Mouse (Mus musculus) forebrain, embryonic 11.5 days (tissue): ENCODE results near the gene Tctn1. TPM values are rescaled to one million over a fixed set of nuclear protein-coding genes. Genes with fewer than 3 reads are reported as not detected.

ENCODE experiments used
- ATAC-seq: fragments of 200-750 bp; cut with Nextera tagmentation; replicated peaks from 2 replicates; pipeline ENCODE4 v1.8.0; 2017; ENCODE audit warnings: moderate TSS enrichment; ENCODE audit not compliant: low FRiP score
- DNase-seq: peaks from one replicate; pipeline ENCODE4 v3.0.0-alpha.2; 2017; ENCODE audit warnings: low spot score
- H3K27ac ChIP-seq: fragments of 300-500 bp; sonication (generic); 2 replicates; pipeline ENCODE4 v1.5.1; 2014; ENCODE audit warnings: low read depth, low read length
- H3K27me3 ChIP-seq: fragments of 300-500 bp; sonication (generic); 2 replicates; pipeline ENCODE4 v1.6.1; 2014; ENCODE audit warnings: mild to moderate bottlenecking, low read length, mixed read lengths; ENCODE audit not compliant: control insufficient read depth, insufficient read depth
- H3K36me3 ChIP-seq: fragments of 300-500 bp; sonication (generic); 2 replicates; pipeline ENCODE4 v1.6.1; 2014; ENCODE audit warnings: mild to moderate bottlenecking, low read length, moderate library complexity, mixed read lengths; ENCODE audit not compliant: control insufficient read depth, insufficient read depth
- H3K4me1 ChIP-seq: fragments of 300-500 bp; sonication (generic); replicated peaks from 2 replicates; pipeline ENCODE4 v1.6.1; 2014; ENCODE audit warnings: low read length, mixed read lengths; ENCODE audit not compliant: control insufficient read depth, insufficient read depth
- H3K4me2 ChIP-seq: fragments of 300-500 bp; sonication (generic); 2 replicates; pipeline ENCODE4 v1.6.1; 2014; ENCODE audit warnings: low read depth, mild to moderate bottlenecking, low read length, moderate library complexity, mixed read lengths; ENCODE audit not compliant: severe bottlenecking
- H3K4me3 ChIP-seq: fragments of 300-500 bp; sonication (generic); 2 replicates; pipeline ENCODE4 v1.5.1; 2014; ENCODE audit warnings: low read depth, low read length
- H3K9ac ChIP-seq: fragments of 300-500 bp; sonication (generic); 2 replicates; pipeline ENCODE4 v1.6.1; 2014; ENCODE audit warnings: low read length
- H3K9me3 ChIP-seq: fragments of 300-500 bp; sonication (generic); 2 replicates; pipeline ENCODE4 v1.6.1; 2016; ENCODE audit warnings: low read length, mixed read lengths; ENCODE audit not compliant: control insufficient read depth
- WGBS: fragments of 180-500 bp; shearing (Covaris S2); extraction: QIAGEN DNeasy Blood & Tissue Kit; methylation state at CpG from one replicate; pipeline ENCODE4 v1.1.7; 2014; 5-methylcytosine and 5-hydroxymethylcytosine counted together
- polyA plus RNA-seq: library from polyadenylated mRNA; unstranded; fragments of >200 nt; fragmentation: Nextera tagmentation; extraction: Ambion mirVana; gene quantifications from 2 replicates; pipeline ENCODE4 v1.2.1, GENCODE M21; 2014

Gene Tctn1
- polyA plus RNA-seq, 1 experiment from 2014 or later: 7.5 TPM

DNA sequence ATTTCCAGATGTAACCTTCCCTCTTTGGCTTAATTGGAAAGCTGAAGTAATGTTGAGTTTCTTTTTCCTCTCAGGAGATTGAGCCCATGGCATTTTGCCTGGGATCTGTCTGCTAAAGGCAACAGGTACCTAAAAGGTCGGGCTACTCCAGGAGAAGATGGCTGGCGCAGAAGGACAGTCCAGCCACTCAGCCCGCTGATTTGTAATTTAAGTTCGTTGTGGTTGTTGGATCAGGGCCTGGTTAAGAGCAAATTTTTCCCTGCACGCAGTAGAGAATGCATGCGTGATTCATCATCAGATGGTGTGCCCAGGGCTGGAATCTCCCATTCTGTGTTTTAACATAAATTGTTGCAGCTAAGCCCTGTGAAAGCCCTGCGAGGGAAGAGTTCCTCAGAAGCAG, 39.7 kb upstream of the Tctn1 start:
- H3K9ac ChIP-seq: no peak overlapping the region
- no peaks in the 10 kb centered on the region for H3K9me3 ChIP-seq
- H3K27ac ChIP-seq: no peak overlapping the region
- 92% methylated on average over 7 of the region's 7 CpGs for WGBS
- no peak overlapping the region for H3K4me3 ChIP-seq
- ATAC-seq (no peak), DNase-seq (no peak)
- no peaks in the 10 kb centered on the region for H3K27me3 ChIP-seq
- H3K4me2 ChIP-seq: no peak overlapping the region
- H3K4me1 ChIP-seq: 0 out of 2 replicates have a peak, but pooled peaks cover 2% of the 10 kb centered on the region
- H3K36me3 ChIP-seq: no peaks in the 10 kb centered on the region; the same call in 1 of the 2 replicates

GRCm38 (mm10) chr5:122302810-122303745, 38.8 kb upstream of the Tctn1 start:
- H3K27ac ChIP-seq: no peak overlapping the region
- no peaks in the 10 kb centered on the region for H3K27me3 ChIP-seq
- WGBS: 77% methylated on average over 17 of the region's 17 CpGs
- H3K9me3 ChIP-seq: no peaks in the 10 kb centered on the region
- H3K4me3 ChIP-seq: no peak overlapping the region
- DNase-seq (no peak), ATAC-seq (no peak)
- H3K4me1 ChIP-seq: 0 out of 2 replicates have a peak, but pooled peaks cover 2% of the 10 kb centered on the region
- no peaks in the 10 kb centered on the region; the same call in 1 of the 2 replicates for H3K36me3 ChIP-seq
- no peak overlapping the region for H3K4me2 ChIP-seq
- no peak overlapping the region for H3K9ac ChIP-seq

DNA sequence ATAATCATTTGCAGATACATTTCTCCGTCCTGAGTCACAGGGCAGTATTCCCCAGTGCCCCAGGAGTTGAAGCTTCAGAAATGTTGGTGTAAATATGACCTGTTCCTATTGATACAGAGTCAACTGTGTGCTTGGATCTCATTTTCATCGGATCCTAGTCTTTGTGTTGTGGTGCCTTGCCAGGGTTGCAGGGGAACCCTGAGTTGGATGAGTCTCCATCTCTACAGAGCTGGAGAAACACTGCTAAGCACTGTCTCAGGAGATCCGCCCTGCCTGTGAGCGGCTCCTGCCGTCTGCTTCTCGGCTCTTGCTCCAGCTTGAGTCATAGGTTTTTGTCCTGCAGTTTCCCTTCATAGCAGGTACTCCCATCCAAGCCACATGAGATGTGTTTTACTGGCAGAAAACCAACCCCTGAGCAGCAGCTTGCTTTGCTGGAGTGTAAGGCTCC, 35.8 kb upstream of the Tctn1 start:
- 96% methylated on average over 6 of the region's 6 CpGs for WGBS
- DNase-seq (no peak), ATAC-seq (no peak)
- Histone ChIP-seq H3K4me1 (0 out of 2 replicates have a peak, but pooled peaks cover 2% of the 10 kb centered on the region), H3K27ac (no peak overlapping the region), H3K27me3 (no peaks in the 10 kb centered on the region), H3K4me3 (no peak overlapping the region), H3K9ac (no peak overlapping the region), H3K36me3 (no peaks in the 10 kb centered on the region), H3K4me2 (no peak overlapping the region), H3K9me3 (no peaks in the 10 kb centered on the region)

GRCm38 (mm10) chr5:122295113-122295935, 31.1 kb upstream of the Tctn1 start:
- Histone ChIP-seq H3K36me3 (no peaks in the 10 kb centered on the region), H3K4me3 (no peak overlapping the region), H3K4me2 (no peak overlapping the region), H3K4me1 (peaks cover 5% of the 10 kb centered on the region; the same call in 1 of the 2 replicates), H3K27me3 (no peaks in the 10 kb centered on the region), H3K9ac (no peak overlapping the region), H3K9me3 (no peaks in the 10 kb centered on the region), H3K27ac (no peak overlapping the region)
- DNase-seq (no peak), ATAC-seq (no peak)
- 80% methylated on average over 14 of the region's 14 CpGs for WGBS

GRCm38 (mm10) chr5:122294219-122294735, 30.0 kb upstream of the Tctn1 start:
- H3K4me3 ChIP-seq: no peak overlapping the region
- WGBS: 69% methylated on average over 3 of the region's 3 CpGs
- no peaks in the 10 kb centered on the region for H3K9me3 ChIP-seq
- H3K36me3 ChIP-seq: no peaks in the 10 kb centered on the region; the same call in 1 of the 2 replicates
- H3K4me1 ChIP-seq: peaks cover 5% of the 10 kb centered on the region; the same call in 1 of the 2 replicates
- H3K27ac ChIP-seq: no peak overlapping the region
- H3K9ac ChIP-seq: no peak overlapping the region
- ATAC-seq (no peak), DNase-seq (no peak)
- H3K4me2 ChIP-seq: no peak overlapping the region
- no peaks in the 10 kb centered on the region for H3K27me3 ChIP-seq

DNA sequence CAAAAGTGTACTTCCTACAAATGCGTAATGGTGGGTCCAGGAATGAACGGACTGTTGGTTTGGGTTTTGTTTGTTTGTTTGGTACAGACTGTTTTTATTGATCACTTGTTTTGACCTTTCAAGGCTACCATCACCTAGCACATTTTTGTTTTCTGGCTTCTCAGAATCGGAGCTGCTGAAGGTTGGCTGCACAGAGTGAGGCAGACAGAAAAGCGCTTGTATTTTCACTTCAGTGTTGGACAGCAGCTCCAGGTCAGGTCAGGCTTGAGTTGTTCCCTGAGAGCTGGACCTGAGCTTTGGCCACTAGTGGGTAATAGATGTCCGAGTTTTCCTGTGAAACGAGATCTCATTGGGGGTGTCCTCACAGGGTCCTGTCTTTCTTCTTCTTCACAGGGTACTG, 28.9 kb upstream of the Tctn1 start:
- no peaks in the 10 kb centered on the region for H3K9me3 ChIP-seq
- no peak overlapping the region for H3K9ac ChIP-seq
- H3K27ac ChIP-seq: no peak overlapping the region
- no peaks in the 10 kb centered on the region for H3K27me3 ChIP-seq
- peaks cover 5% of the 10 kb centered on the region; the same call in 1 of the 2 replicates for H3K4me1 ChIP-seq
- ATAC-seq: no peak
- WGBS: 87% methylated on average over 6 of the region's 6 CpGs
- no peaks in the 10 kb centered on the region; the same call in 1 of the 2 replicates for H3K36me3 ChIP-seq
- H3K4me3 ChIP-seq: no peak overlapping the region
- no peak overlapping the region for H3K4me2 ChIP-seq
- DNase-seq: no peak

DNA sequence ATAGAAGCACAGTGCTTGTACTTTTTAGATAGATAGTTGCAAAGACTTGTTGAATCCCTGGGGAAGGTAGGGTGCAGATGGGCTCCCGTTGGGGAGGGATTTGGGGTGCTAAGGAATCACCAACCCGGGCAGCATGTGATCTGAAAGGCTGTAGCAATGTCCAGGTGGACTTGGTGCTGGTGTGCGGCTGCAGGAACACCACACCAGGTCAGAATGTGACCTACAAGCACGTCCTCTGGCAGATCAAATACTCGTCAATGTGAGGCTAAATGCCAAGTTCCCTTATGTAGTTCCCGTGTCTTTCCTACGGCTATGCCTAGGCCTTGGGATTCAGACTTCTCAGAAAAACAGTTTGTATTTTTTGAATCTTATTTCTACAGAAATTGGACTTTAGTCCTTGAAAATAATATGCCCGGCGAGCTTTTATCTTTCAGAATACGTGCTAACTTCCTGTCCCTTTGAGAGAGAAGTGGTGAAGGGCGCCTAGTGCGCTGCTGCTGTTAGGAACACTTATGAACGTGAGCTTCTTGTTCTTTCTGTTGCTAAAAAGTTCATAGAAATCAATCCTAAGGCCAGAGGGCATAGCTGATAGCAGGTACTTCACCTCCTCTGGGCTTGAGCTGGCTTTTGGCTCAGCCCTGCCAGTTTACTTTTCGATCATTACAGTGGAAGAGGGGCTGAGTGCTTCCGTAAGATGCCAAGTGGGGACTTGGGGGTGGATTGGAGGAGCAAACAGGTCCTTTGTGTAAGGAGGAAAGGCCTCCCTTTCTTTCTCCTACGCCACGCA, 27.5 kb upstream of the Tctn1 start:
- 77% methylated on average over 17 of the region's 17 CpGs for WGBS
- H3K27me3 ChIP-seq: no peaks in the 10 kb centered on the region
- ATAC-seq: no peak

More for the DNA sequence above, 27.5 kb upstream of the Tctn1 start:
- H3K9me3 ChIP-seq: no peaks in the 10 kb centered on the region
- no peak overlapping the region for H3K9ac ChIP-seq
- H3K27ac ChIP-seq: no peak overlapping the region
- H3K36me3 ChIP-seq: no peaks in the 10 kb centered on the region; the same call in 1 of the 2 replicates
- H3K4me2 ChIP-seq: no peak overlapping the region
- no peak overlapping the region for H3K4me3 ChIP-seq
- no peak for DNase-seq
- H3K4me1 ChIP-seq: peaks cover 5% of the 10 kb centered on the region; the same call in 1 of the 2 replicates
